In genomic region chr8:121436656-121437055, GRCm38 (mm10) we compare ENCODE assay signal across 9 mouse cellular contexts.
A peak's percentile ranks its signal among the peaks of the same experiment; 100 is the strongest.
DNase-seq lines count a peak whose midpoint lies in the region; ATAC-seq lines count a peak whose summit lies in the region.
"Had no signal": no experiment of that assay in that cellular context is flagged by ENCODE, and none has a peak within 500 bp of the region (broad histone marks: within the 10 kb centered on the region; RNA-seq: fewer than 3 reads in every experiment).

No protein-coding gene starts in this region.

- no peaks in the 10 kb centered on the region for H3K27me3 ChIP-seq in forebrain, embryonic 15.5 days

- 53% methylated on average over 5 of the region's 5 CpGs for WGBS in forebrain, embryonic 15.5 days

- H3K36me3 ChIP-seq in forebrain, embryonic 15.5 days: no peaks in the 10 kb centered on the region

- H3K4me2 ChIP-seq in forebrain, embryonic 15.5 days (replicated peaks): no peak overlapping the region

- intact Hi-C loops in left cerebral cortex, postnatal 25 days (cut with DNase I): no loop called here

- no peaks in the 10 kb centered on the region for H3K4me1 ChIP-seq in forebrain, embryonic 15.5 days

- H3K9ac ChIP-seq in forebrain, embryonic 15.5 days (replicated peaks): no peak overlapping the region

- H3K4me3 ChIP-seq in forebrain, embryonic 15.5 days: peak overlapping the region; percentile 18; the same call in 1 of the 2 replicates

- no peak for ATAC-seq in forebrain, embryonic 15.5 days (replicated peaks)

- DNase-seq in kidney, adult 9 months: peak; percentile 47
- DNase-seq in kidney, postnatal 10 days: no peak
- DNase-seq in 416B (ENCODE audit: low read depth) (peak; percentile 32), NIH3T3 (ENCODE audit: low read depth) (peak; percentile 93)
- no peak for DNase-seq in layer of hippocampus, postnatal 25 days (ENCODE audit: extremely low spot score in 1 of 2, low spot score in 1 of 2)
- no peak for DNase-seq in left cerebral cortex, postnatal 25 days (ENCODE audit: low spot score in 2 of 2)
- no peak for DNase-seq in spleen, postnatal 4 days (ENCODE audit: low spot score in 2 of 2)
- DNase-seq: cerebellum, postnatal 14 days had no signal

- no peak overlapping the region for H3K27ac ChIP-seq in forebrain, embryonic 15.5 days (replicated peaks)

- no peaks in the 10 kb centered on the region for H3K9me3 ChIP-seq in forebrain, embryonic 15.5 days

Comparison
In these comparisons a context has a peak if more than half of its experiments do, and no peak if none do; other contexts are left out.
1. DNase-seq: peak in kidney, adult 9 months (single experiment), 416B (single experiment) and NIH3T3 (single experiment); none in kidney, postnatal 10 days (single experiment), layer of hippocampus, postnatal 25 days (0 of 2), left cerebral cortex, postnatal 25 days (0 of 2) and spleen, postnatal 4 days (0 of 2).